Mouse (Mus musculus) embryonic fibroblast, embryonic 13.5 days (primary cell): ENCODE measurements around the gene Gm19402. TPM values are rescaled to one million over a fixed set of nuclear protein-coding genes. Genes with fewer than 3 reads are reported as not detected.
"Not testable (repeated sequence)": the region's sequence is repeated elsewhere in the genome, so short reads cannot be mapped to it uniquely, and the experiment has no call there.

Experiments used
- H3K27ac ChIP-seq: 2 replicates; pipeline ENCODE4 v1.5.1; 2012; ENCODE audit warnings: low read length, control low read depth, inconsistent platforms; ENCODE audit not compliant: insufficient read depth
- H3K4me1 ChIP-seq: 2 replicates; pipeline ENCODE4 v1.6.1; 2011; ENCODE audit warnings: low read length; ENCODE audit not compliant: control insufficient read depth, insufficient read depth
- H3K4me3 ChIP-seq: 2 replicates; pipeline ENCODE4 v1.5.1; 2011; ENCODE audit warnings: mild to moderate bottlenecking, control low read depth, low read length; ENCODE audit not compliant: insufficient read depth
- CTCF ChIP-seq: IDR thresholded peaks from 2 replicates; pipeline ENCODE4 v1.5.1; 2011; ENCODE audit warnings: mild to moderate bottlenecking, control low read depth, low read length, moderate library complexity, borderline replicate concordance; ENCODE audit not compliant: insufficient read depth
- POLR2A ChIP-seq: IDR thresholded peaks from 2 replicates; pipeline ENCODE4 v1.6.1; 2011; ENCODE audit warnings: low read depth, mild to moderate bottlenecking, control low read depth, low read length, moderate library complexity
- polyA plus RNA-seq: library from polyadenylated mRNA; stranded (reverse); fragments of >200 nt; gene quantifications from 2 replicates; pipeline ENCODE4 v1.2.4, GENCODE M21; 2011; ENCODE audit warnings: low read depth; ENCODE audit not compliant: missing spikeins, insufficient read length

The Gm19402 gene
- polyA plus RNA-seq: not detected in 2 replicates

DNA sequence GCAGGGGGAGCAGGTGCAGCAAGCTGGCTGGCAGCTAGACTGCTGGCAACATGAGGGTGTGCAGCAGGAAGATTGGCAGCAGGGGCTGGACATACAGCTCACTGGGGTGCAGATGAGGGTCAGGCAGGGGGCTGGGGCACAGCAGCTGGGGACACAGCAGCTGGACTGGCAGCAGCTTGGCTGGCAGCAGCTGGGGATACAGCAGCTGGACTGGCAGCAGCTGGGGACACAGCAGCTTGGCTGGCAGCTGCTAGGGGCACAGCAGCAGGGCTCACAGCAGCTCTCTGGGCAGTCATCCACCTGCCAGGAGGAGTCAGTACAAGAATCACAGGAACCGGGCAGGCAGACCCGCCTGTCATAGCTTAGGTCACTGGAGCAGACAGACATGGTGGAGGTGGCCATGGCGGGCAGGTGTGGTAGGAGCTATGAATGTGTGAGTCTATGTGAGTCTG lies at the start of gene Gm19402:
Gm19402 (minus strand) TSS at position 402 of the 452 bp plus-strand sequence.
- not testable (repeated sequence) for H3K4me1 ChIP-seq, H3K4me3 ChIP-seq

DNA sequence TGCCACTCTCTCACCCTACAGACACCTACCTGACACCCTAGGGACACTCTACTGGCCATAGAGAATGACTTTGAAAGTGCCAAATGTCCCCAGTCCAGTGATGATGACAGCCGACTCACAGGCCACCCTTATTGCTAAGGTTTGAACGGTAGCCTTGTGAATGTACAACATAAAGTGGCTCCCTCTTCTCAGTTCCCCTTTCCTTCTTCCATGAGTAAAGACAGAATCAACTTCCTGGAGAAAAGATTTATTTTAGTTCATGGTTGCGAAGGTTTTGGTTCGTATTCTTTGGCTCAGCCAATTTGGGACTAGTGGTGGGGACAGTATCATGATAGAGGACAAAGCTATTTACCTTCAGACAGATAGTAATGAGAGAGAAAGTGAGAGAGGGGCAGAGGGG lies 48.4 kb upstream of the Gm19402 start:
- no peak overlapping the region for H3K4me3 ChIP-seq
- H3K27ac ChIP-seq: no peak overlapping the region
- no peaks in the 10 kb centered on the region for H3K4me1 ChIP-seq
- TF ChIP-seq POLR2A (no peak), CTCF (no peak)

More for the DNA sequence above, at the start of gene Gm19402:
- not testable (repeated sequence) for H3K27ac ChIP-seq

DNA sequence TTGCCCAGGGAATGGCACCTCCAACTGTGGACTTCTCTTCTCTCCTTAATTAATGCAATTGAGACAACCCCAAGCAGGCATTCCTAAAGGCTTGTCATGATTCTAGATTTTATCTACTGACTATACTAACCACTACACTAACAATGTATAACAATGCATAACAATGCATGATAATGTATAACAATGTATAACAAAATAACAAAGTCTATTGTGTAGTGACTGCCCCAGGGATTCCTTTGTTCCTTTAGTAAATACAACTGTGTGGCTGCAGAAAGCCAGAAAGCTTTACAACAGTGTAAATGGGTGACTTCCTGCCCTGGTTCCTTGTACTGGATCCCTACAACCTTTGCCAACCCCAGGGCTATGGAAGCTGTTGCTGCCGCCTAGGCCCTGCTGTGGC lies 45.4 kb upstream of the Gm19402 start:
- H3K4me3 ChIP-seq: no peak overlapping the region
- TF ChIP-seq CTCF (no peak), POLR2A (no peak)
- no peak overlapping the region for H3K27ac ChIP-seq
- H3K4me1 ChIP-seq: no peaks in the 10 kb centered on the region

DNA sequence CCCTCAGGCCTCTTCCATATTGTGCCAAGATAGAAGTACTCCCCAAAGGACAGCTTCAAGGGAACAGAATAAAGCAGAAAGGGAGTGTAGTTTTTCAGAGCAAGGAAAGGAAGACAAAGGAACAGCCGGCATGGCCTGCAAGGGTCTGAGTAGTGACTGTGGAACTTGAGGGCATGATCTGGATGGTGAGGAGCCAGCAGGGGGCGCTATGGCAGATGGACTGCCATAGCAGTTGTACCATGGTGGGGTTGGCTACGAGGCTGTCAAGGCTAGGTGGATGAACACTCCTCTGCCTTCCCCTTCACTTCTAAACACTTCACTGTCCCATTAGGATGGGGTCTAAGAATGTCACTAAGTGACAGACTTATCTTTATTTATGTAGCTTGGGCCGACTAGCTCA lies 38.7 kb upstream of the Gm19402 start:
- Histone ChIP-seq H3K4me3 (no peak overlapping the region), H3K27ac (no peak overlapping the region), H3K4me1 (no peaks in the 10 kb centered on the region)
- TF ChIP-seq POLR2A: no peak
- TF ChIP-seq CTCF: 0 out of 2 replicates have a peak, but pooled peaks have one; percentile 19

DNA sequence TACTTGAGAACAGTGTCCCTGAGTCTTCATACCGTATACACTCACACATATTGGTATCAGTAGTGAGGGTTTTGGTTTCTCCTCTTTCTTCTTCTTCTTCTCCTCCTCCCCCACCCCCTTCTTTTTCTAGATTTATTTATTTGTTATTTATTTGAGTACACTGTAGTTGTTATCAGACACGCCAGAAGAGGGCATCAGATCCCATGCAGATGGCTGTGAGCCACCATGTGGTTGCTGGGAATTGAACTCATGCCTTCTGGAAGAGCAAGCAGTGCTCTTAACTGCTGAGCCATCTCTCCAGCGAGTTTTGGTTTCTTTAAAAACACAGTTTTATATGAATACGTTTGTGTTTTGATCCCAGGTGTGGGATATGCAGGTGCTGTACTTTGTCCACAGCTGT lies 37.7 kb upstream of the Gm19402 start:
- no peak for TF ChIP-seq CTCF
- TF ChIP-seq POLR2A: no peak
- H3K27ac ChIP-seq: no peak overlapping the region
- no peak overlapping the region for H3K4me3 ChIP-seq
- H3K4me1 ChIP-seq: no peaks in the 10 kb centered on the region

DNA sequence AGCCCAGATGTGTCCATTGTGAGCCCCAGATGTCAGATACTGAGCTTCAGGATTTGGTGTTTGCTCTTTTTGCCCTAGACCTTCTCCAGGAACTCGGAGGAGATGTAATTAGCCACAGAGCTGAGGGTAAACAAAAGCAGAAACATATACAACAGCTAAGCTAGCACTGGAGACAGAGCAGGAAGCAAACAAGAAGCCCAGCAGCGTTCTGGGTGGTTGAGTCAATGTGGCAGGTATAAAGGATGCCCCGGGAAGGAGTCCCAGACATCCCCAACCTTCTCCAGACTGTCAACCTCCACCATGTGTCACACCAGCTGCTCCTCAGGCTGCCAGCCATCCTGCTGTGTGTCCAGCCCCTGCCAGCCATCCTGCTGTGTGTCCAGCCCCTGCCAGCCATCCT lies 35.6 kb upstream of the Gm19402 start, which contains the start of gene Gm10100:
Gm10100 (plus strand) TSS at position 301 of the 400 bp plus-strand sequence.
- no peaks in the 10 kb centered on the region for H3K4me1 ChIP-seq

DNA sequence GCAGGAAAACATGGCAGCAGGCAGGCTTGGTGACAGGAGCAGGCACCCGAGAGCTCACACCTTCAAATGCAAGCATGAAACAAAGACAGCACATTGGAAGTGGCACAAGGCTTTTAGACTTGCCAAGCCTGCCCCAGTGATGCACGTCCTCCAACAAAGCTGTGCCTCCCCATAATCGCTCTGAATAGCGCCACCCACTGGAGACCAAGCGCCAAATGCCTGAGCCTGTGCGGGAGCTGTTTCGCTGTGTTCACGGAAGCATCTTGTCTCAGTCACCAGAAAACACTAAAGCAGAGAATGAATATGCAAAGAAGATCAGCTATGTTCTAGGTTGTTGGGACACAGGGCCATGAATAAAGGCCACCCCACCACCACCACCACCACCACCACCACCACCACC lies 34.3 kb upstream of the Gm19402 start:
- no peak for TF ChIP-seq CTCF
- Histone ChIP-seq H3K27ac (no peak overlapping the region), H3K4me1 (no peaks in the 10 kb centered on the region), H3K4me3 (no peak overlapping the region)

More for the DNA sequence above, 35.6 kb upstream of the Gm19402 start, which contains the start of gene Gm10100:
- TF ChIP-seq POLR2A (no peak), CTCF (no peak)
- no peak within 1 kb of the TSS for H3K4me3 ChIP-seq
- H3K27ac ChIP-seq: no peak within 1 kb of the TSS

DNA sequence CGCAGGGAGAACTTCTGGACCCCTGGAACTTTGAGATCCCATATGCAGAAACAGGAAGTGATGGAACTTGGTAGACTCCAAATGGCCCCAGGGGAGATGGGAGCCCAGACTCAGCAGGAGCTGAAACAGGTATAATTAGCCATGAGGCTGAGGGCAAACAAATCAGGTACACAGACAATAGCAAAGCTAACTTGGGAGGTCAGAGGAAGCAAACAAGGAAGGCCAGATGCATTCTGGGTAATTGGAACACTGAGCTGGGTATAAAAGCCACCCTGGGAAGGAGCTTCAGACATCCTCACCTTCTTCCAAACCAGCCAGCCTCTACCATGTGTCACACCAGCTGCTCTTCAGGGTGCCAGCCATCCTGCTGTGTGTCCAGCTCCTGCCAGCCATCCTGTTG lies 29.7 kb upstream of the Gm19402 start, which contains the start of gene Krtap12-1:
Krtap12-1 (plus strand) TSS at position 301 of the 400 bp plus-strand sequence.
- not testable (repeated sequence) for H3K4me1 ChIP-seq, H3K27ac ChIP-seq, H3K4me3 ChIP-seq

DNA sequence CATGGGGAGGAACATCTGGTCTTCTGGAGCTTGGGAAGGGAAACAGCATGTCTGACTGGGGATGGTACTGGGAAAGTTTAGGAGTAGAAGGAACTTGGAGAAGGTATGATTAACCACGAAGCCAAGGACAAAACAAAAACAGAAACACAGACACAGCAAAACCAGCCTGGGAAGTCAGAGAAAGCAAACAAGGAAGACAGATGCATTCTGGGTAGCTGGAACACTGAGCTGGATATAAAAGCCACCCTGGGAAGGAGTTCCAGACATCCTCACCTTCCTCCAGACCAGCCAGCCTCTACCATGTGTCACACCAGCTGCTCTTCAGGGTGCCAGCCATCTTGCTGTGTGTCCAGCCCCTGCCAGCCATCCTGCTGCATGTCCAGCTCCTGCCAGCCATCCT lies 24.9 kb upstream of the Gm19402 start, which contains the start of gene Gm10142:
Gm10142 (plus strand) TSS at position 301 of the 400 bp plus-strand sequence.
- H3K27ac ChIP-seq: no peak within 1 kb of the TSS
- H3K4me1 ChIP-seq: no peaks in the 10 kb centered on the region
- no peak within 1 kb of the TSS for H3K4me3 ChIP-seq
- TF ChIP-seq POLR2A (no peak), CTCF (no peak)

DNA sequence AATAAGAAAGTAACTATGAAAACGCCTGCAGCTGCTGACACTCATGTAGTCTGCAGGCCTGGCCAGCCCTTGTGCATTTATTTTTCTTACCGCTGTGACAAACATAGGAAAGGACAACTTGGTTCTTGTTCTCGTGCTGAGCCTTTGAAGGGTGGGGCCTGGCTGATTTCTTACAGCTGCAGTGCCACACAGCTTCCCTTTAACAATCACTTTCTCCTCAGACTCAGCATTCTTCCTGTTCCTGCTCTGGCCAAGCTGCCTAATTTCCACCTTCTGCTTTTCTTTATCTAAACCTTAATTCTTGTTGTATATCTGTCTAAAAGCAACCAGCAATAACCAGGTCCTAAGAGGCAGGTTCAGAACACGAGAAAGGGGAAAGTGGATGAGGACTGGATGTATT lies 23.2 kb upstream of the Gm19402 start:
- Histone ChIP-seq H3K4me1 (no peaks in the 10 kb centered on the region), H3K4me3 (no peak overlapping the region), H3K27ac (no peak overlapping the region)
- TF ChIP-seq CTCF (no peak), POLR2A (no peak)

DNA sequence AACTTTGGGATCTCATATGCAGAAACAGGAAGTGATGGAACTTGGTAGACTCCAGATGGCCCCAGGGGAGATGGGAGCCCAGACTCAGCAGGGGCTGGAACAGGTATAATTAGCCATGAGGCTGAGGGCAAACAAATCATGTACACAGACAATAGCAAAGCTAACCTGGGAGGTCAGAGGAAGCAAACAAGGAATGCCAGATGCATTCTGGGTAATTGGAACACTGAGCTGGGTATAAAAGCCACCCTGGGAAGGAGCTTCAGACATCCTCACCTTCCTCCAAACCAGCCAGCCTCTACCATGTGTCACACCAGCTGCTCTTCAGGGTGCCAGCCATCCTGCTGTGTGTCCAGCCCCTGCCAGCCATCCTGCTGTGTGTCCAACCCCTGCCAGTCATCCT lies 20.6 kb upstream of the Gm19402 start, which contains the start of gene Gm10024:
Gm10024 (plus strand) TSS at position 301 of the 400 bp plus-strand sequence.
- H3K4me3 ChIP-seq, H3K4me1 ChIP-seq, H3K27ac ChIP-seq: not testable (repeated sequence)
